Mouse (Mus musculus) cerebellum, postnatal 4 days (tissue): Measurements from ENCODE around the gene Ppp1r32.

Source experiments
- DNase-seq, 2 experiments: peaks; one replicate each; pipeline ENCODE4 v3.0.0; 2022; ENCODE audit warnings: low spot score in 2 of 2, mixed read lengths in 1 of 2

Ppp1r32 gene

GRCm38 (mm10) chr19:10425484-10426270 is 57.1 kb downstream of the Ppp1r32 start:
- DNase-seq, result no peak

GRCm38 (mm10) chr19:10424751-10425150 is 58.0 kb downstream of the Ppp1r32 start:
- DNase-seq, result no peak
